Mouse (Mus musculus) T-helper 2 cell (primary cell): ENCODE data around the gene 2610301B20Rik.

Experiments
- in situ Hi-C: fragments of 300-600 bp; cut with MboI, MseI; formaldehyde crosslinking; loops from one replicate; pipeline ENCODE4 v1.15.1; 2025; ENCODE audit warnings: high pct_unique_total_duplicates

The 2610301B20Rik gene

DNA sequence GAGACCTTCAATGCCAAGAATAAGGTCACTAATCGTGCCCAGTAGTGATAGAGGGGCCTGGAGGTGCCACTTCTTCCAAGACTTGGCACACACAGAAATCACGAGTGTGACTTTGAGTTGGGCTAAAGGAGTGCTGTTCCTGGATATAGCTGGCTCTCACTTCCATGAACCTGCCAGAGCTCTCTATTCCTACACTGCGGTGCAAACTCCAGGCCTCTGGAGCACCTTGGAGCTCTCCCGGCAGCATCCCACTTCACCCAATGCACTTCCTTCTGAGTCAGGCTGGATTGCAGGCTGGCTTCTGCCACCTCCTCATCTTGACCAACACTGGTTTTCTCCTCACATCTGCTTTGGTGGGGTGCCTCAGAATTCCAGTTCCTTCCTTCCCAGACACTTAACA is 62.5 kb downstream of the 2610301B20Rik start:
- in situ Hi-C loops: no loop called here
